Mouse (Mus musculus) small intestine, adult 2 months (tissue): ENCODE measurements around the gene Il11. TPM values are rescaled to one million over a fixed set of nuclear protein-coding genes. Genes with fewer than 3 reads are reported as not detected.

Source experiments
- H3K27ac ChIP-seq: fragments of 200-500 bp; 2 replicates; pipeline ENCODE4 v1.5.1; 2012; ENCODE audit warnings: low read depth, low read length, control low read depth, inconsistent platforms; ENCODE audit not compliant: insufficient read depth
- H3K27me3 ChIP-seq: fragments of 200-500 bp; 2 replicates; pipeline ENCODE4 v1.6.1; 2012; ENCODE audit warnings: mild to moderate bottlenecking, moderate library complexity, low read length, inconsistent platforms; ENCODE audit not compliant: control insufficient read depth, insufficient read depth
- H3K36me3 ChIP-seq: fragments of 200-500 bp; 2 replicates; pipeline ENCODE4 v1.6.1; 2012; ENCODE audit warnings: mild to moderate bottlenecking, low read length, control low read depth, inconsistent platforms; ENCODE audit not compliant: control insufficient read depth, insufficient read depth
- H3K4me1 ChIP-seq: fragments of 200-500 bp; 2 replicates; pipeline ENCODE4 v1.6.1; 2012; ENCODE audit warnings: low read length, inconsistent platforms, mixed read lengths; ENCODE audit not compliant: control insufficient read depth, insufficient read depth, insufficient read length
- H3K4me3 ChIP-seq: fragments of 200-500 bp; 2 replicates; pipeline ENCODE4 v1.5.1; 2012; ENCODE audit warnings: low read depth, mild to moderate bottlenecking, control low read depth, inconsistent platforms, low read length, moderate library complexity
- CTCF ChIP-seq: fragments of 200-500 bp; IDR thresholded peaks from 2 replicates; pipeline ENCODE4 v1.5.1; 2012; ENCODE audit warnings: low read depth, mild to moderate bottlenecking, control low read depth, inconsistent platforms, low read length, moderate library complexity, mixed read lengths; ENCODE audit not compliant: insufficient replicate concordance, insufficient read length; ENCODE audit errors: extremely low read depth
- POLR2A ChIP-seq: fragments of 200-500 bp; IDR thresholded peaks from 2 replicates; pipeline ENCODE4 v1.6.1; 2012; ENCODE audit warnings: low read depth, mild to moderate bottlenecking, control low read depth, inconsistent platforms, low read length, moderate library complexity
- WGBS: fragments of 180-500 bp; shearing (Covaris S2); methylation state at CpG from one replicate; pipeline ENCODE4 v1.1.7; 2018; 5-methylcytosine and 5-hydroxymethylcytosine counted together
- polyA plus RNA-seq: library from polyadenylated mRNA; depleted of rRNA; stranded (reverse); fragments of >200 nt; gene quantifications from 2 replicates; pipeline ENCODE4 v1.2.3, GENCODE M21; 2012; rRNA removed

Il11 gene
- polyA plus RNA-seq, 1 experiment = 0.32 TPM

- TF ChIP-seq CTCF (no peak), POLR2A (no peak)
- no peaks in the 10 kb centered on the region for H3K27me3 ChIP-seq
- WGBS = 3% methylated on average over 3 of the region's 3 CpGs
- H3K4me1 ChIP-seq = peaks cover 17% of the 10 kb centered on the region; the same call in 1 of the 2 replicates
- H3K27ac ChIP-seq = peak overlapping the region; percentile 94
- H3K4me3 ChIP-seq = peak overlapping the region; percentile 66
- H3K36me3 ChIP-seq = peaks cover 11% of the 10 kb centered on the region
Observed at GRCm38 (mm10) chr7:4724359-4724758, 58.3 kb downstream of the Il11 start.

DNA sequence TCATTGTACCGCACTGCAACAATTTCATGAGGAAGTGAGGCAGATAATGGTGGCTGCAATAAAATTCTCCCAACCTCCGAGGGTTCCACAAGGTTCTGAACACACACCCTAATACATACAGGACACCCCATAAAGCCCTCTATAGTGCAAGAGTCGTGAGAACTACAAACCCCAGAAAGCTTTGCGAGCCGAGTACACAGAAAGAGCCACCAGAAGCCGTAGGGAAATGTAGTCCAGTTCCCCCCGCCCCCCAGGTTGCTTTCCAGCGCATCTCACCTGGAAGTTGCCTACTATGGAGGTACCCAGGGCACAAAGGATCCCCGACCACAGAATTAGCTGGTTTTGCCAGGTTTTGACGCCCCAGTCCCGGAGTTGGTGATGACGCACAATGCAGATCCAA is 59.2 kb downstream of the Il11 start:
- no peaks in the 10 kb centered on the region for H3K27me3 ChIP-seq
- peak overlapping the region; percentile 66 for H3K4me3 ChIP-seq
- peaks cover 12% of the 10 kb centered on the region for H3K36me3 ChIP-seq
- peaks cover 17% of the 10 kb centered on the region for H3K4me1 ChIP-seq
- TF ChIP-seq CTCF (no peak), POLR2A (no peak)
- H3K27ac ChIP-seq = peak overlapping the region; percentile 94
- 16% methylated on average over 12 of the region's 12 CpGs for WGBS

Other genes with a start within 250 kb of the Il11 start
- 4.6 and 9.4 TPM in 2 replicates for gene Syt5, start 235.3 kb downstream of the Il11 start, polyA plus RNA-seq
- 52.0 and 151 TPM in 2 replicates for gene Ptprh, start 178.8 kb downstream of the Il11 start, polyA plus RNA-seq
- gene Tmem86b, start 151.4 kb downstream of the Il11 start, polyA plus RNA-seq = 65.5 and 261 TPM in 2 replicates
- gene Ppp6r1, start 123.8 kb downstream of the Il11 start, polyA plus RNA-seq = 69.9 and 142 TPM in 2 replicates
- 23.4 and 29.0 TPM in 2 replicates for gene Hspbp1, start 97.8 kb downstream of the Il11 start, polyA plus RNA-seq
- gene Brsk1, start 92.3 kb downstream of the Il11 start, polyA plus RNA-seq = 1.6 and 1.9 TPM in 2 replicates
- gene Tmem150b, start 57.6 kb downstream of the Il11 start, polyA plus RNA-seq = 44.4 and 122 TPM in 2 replicates
- 94.7 and 254 TPM in 2 replicates for gene Kmt5c, start 42.7 kb downstream of the Il11 start, polyA plus RNA-seq
- gene Cox6b2, start 29.8 kb downstream of the Il11 start, polyA plus RNA-seq = 5.7 and 45.8 TPM in 2 replicates
- not detected in 2 replicates for gene Fam71e2, start 11.6 kb downstream of the Il11 start, polyA plus RNA-seq
- not detected in 2 replicates for gene Tmem190, start 78 bp upstream of the Il11 start, polyA plus RNA-seq
- gene Tmem238, start 6.8 kb upstream of the Il11 start, polyA plus RNA-seq = 225 and 544 TPM in 2 replicates
- gene Rpl28, start 10.0 kb upstream of the Il11 start, polyA plus RNA-seq = 141 and 355 TPM in 2 replicates
- gene Ube2s, start 29.7 kb upstream of the Il11 start, polyA plus RNA-seq = 78.5 and 131 TPM in 2 replicates
- 0.48 and 0.83 TPM in 2 replicates for gene Shisa7, start 61.8 kb upstream of the Il11 start, polyA plus RNA-seq
- gene Isoc2b, start 87.4 kb upstream of the Il11 start, polyA plus RNA-seq = 12.4 and 18.9 TPM in 2 replicates
- gene Isoc2a, start 94.3 kb upstream of the Il11 start, polyA plus RNA-seq = 13.4 and 15.5 TPM in 2 replicates
- gene Gm36210, start 123.7 kb upstream of the Il11 start, polyA plus RNA-seq = not detected in 2 replicates
- gene Zfp628, start 132.4 kb upstream of the Il11 start, polyA plus RNA-seq = 15.7 and 41.4 TPM in 2 replicates
- gene Nat14, start 139.2 kb upstream of the Il11 start, polyA plus RNA-seq = 4.3 and 6.2 TPM in 2 replicates
- gene Ssc5d, start 142.9 kb upstream of the Il11 start, polyA plus RNA-seq = 3.3 and 4.5 TPM in 2 replicates
- 0.06 and 0.11 TPM in 2 replicates for gene Sbk2, start 181.5 kb upstream of the Il11 start, polyA plus RNA-seq
- gene Sbk3, start 188.3 kb upstream of the Il11 start, polyA plus RNA-seq = not detected in 2 replicates
- 24.7 and 52.4 TPM in 2 replicates for gene Zfp579, start 213.3 kb upstream of the Il11 start, polyA plus RNA-seq
- 25.2 and 51.0 TPM in 2 replicates for gene Zfp524, start 231.6 kb upstream of the Il11 start, polyA plus RNA-seq
- 14.5 and 31.4 TPM in 2 replicates for gene Fiz1, start 231.8 kb upstream of the Il11 start, polyA plus RNA-seq
- gene Gm44973, start 232.6 kb upstream of the Il11 start, polyA plus RNA-seq = 0.35 TPM in 1 of 2 replicates, not detected in the other
- 20.0 and 37.3 TPM in 2 replicates for gene Zfp865, start 237.5 kb upstream of the Il11 start, polyA plus RNA-seq
- gene Ccdc106, start 237.7 kb upstream of the Il11 start, polyA plus RNA-seq = 0.76 and 0.81 TPM in 2 replicates